Mouse (Mus musculus) right cerebral cortex, postnatal 14 days (tissue): ENCODE measurements around the gene Il6ra.

ENCODE experiments used
- DNase-seq: peaks from one replicate; pipeline ENCODE4 v3.0.0; 2022

Gene Il6ra

DNA sequence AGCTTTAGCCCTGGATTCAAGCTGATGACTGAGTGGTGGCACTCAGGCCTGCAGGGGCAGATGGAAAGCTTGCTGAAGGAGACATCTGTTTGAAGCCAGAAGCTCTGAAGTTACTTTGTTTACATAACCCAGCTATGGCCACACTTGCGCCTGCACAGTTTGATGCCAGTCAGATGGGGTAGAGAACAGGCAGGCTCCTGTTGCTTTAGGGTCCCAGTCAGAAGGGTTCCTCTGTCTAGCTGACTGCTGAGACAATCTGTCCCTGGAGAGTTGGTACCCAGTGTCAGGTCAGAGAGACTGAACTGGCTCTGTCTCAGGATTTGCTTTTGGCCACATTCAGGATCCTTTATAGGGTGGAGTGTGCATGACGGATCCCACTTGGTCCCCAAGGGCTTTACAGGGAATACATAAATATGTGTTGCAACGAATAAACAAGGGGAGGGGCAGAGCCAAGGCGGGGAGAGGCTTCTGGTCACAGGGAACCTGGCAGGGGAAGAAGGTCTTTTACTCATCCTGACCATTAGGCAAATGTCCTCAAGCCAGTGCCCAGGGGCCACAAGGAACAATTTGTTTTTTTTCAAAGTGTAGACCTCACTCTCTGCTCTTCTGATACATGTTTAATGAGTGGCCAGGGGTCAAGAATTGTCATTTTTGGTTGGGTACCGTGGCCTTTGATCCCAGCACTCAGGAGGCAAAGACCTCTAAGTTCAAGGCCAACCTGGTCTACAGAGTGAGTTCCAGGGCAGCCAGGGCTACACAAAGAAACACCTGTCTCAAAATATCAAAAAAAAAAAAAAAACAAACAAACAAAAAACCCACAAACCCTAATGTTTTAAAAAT, 3.1 kb downstream of the Il6ra start:
- no peak for DNase-seq

DNA sequence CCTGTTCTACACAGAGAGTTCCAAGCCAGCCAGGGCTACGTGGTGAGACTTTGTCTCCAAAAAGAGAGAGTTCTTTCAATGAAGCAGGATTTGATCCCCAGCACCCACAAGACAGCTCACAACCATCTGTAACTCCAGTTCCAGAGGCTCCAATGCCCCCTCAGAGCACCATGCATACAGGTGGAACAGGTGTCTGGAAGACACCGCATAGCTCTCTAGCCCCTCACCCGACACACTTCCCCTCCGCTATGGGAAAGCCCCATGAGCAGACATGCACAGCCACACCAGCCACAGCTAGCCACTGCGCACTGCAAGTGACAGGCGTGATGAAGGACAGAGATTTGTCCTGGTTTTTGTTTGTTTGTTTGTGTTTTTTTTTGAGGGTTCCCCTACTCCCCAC, 4.2 kb downstream of the Il6ra start:
- no peak for DNase-seq

DNA sequence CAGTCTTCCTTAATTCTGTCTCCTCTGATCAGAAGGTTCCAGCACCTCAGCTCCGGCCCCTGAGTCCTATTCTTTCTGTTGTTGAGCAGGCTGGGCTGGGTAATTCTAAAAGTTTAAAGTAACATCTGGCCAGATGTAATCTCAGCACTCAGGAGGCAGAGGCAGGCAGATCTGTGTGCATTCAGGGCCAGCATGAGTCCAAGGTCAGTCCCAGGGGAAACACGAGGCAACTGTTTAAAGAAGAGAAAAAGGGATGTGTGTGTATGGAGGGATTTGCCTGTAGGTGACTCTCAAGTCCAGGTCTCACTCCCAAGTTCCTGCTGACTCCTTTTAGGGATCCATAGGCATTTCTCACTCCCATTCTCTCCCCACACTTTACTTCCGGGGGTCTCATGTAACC, 5.2 kb downstream of the Il6ra start:
- no peak for DNase-seq

DNA sequence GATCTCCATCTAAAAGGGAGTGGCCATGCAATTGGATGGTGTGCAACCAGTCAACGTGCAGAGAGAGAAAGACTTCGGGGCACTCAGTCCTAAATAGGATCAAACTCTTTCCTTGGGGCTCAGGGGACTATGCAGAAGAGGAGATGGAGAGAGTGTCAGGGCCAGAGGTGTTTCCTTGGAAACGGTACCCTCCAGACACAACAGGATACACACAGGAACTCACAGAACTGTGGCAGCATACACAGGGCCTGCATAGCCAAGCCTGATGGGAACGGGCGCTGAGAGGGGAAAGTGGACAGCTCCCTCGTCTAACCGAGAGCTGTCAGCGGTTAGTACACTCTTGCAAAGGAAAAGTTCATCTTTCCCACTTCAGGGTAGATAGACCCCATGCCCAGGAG, 13.5 kb downstream of the Il6ra start:
- no peak for DNase-seq

DNA sequence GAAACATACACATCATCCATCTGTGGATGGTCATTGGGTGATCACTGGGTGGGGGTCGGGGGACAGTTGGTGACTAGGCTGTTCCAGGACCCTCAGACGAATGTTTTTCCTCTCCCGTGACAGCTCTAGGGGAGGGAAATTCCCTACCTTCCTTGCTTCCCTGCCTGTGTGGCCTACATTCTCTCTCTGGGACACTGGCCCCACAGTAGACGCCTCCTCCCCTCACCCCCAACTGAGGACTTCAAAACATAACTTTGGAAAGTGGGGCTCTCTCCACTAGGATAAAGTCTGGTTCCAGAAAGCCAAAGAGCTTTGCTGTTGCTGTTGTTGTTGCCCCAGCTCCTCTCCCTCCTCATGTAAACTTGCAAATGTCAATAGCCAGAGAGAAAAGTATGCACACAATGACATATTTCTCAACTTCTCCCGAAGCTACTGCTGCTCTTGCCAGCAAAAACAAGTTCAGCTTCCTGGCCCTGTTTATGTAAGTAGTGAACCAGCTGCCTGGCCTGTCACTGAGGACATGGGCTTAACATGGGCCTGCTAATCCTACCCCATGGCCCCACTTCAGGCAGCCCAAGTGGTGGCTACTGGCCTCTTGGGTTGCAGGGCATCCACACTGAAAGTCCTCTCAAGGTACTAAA, 14.0 kb downstream of the Il6ra start:
- no peak for DNase-seq

DNA sequence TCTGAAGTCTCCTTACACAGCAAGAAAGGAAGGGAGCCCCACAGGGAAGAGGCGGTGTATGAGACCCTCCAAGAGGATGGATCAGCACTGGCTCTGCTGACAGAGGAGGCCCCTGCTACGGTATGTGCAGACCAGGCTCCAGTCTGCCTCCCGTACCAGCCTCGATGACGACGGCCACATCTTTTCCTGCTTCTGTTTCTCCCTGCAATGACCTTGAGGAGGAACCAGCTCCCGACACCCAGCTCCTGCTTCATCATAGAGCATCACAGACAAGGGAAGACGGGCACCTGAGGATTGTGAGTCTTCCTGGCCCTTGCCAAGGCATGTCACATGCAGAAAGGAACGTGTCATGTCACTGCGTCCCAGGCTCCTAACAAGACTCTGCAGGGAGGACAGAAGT, 15.0 kb downstream of the Il6ra start:
- no peak for DNase-seq

DNA sequence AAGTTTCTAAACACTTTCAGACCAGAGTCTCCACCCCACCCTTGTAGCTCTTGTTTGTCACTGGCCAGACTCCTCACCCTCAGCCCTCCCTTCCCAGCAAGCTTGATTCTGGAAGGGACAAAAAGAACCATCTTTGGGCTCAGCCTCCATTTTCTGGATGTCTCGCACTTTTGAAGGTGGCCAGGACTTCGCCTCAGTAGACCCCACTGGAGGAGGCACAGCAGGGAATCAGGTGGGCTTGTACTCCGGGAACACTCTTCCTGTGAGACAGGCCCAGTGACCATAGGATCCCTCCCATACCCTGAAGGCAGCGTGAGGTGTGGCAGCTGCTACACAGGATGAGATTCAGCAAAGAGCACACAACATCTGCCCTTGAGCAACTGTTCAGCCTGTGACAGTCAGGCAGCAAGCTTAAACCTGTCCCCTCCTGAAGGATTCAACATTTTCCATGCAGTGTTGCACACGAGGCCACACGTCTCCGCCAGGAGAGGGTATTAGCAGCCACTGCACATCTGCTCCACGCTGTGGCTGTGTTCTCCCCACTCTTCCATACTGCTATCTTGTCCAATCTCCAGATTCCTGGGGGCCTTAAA, 15.7 kb downstream of the Il6ra start:
- no peak for DNase-seq

DNA sequence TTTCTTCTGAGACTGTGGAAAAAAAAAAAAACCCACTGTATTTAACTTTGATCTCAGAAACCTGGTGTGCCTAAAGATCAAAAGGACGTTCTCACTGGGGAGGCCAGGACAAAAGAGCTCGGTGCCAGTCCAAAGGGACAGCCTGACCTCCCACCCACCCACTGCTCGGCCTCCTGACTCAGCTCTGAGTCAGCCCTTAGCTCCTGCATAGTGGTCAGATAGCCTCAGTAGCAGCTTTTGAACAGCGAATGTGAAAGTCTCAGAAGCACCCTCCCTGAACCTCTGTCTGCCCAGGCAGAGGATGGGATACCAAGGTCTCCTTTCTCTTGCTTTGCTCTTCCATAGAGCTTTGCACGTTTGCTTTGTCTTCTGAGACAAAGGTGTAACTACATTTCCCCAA, 16.4 kb downstream of the Il6ra start:
- DNase-seq, result no peak

DNA sequence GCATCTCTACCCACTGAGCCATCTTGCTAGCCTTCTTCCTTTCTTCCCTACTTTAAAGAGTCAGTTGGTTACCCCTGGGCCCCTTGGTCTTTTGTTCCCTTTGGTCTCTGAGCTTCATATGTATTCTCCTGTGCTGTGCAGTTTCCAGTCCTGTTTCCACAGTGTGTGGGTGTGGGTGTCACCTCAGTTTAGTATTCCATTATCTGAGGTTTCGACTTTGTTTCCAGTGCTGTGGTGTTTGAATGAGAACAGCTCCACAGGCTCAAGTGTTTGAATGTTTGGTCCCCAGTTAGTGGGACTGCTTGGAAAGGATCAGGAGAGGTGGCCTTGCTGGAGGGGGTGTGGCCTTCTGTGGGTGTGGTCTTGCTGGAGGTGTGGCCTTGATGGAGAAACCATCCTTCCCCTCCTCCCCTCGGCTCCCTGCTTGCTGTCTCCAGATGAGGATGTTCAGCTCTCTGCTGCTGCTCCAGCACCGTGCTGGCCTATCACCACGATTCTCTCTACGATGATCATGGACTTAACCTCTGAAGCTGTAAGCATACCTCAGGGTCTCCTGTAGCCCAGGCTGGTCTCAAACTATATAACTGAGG, 20.4 kb downstream of the Il6ra start:
- DNase-seq, result no peak

DNA sequence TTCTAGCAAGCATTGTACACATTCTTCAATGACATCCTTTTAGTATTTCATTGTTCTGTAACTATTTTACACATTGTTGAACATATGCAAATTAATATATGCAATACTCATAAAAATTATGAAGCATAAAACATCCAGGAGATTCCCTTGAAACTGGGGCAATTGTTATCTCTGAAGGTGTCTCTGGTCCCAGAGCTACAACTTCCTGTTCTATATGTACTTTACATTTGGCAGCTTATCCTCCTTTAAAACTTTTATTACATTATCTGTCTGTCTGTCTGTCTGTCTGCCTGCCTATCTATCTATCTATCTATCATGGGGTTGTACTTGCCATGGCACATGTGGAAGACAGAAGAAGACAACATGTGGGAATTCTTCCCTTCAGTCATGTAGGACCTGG, 21.3 kb downstream of the Il6ra start:
- DNase-seq, result no peak

DNA sequence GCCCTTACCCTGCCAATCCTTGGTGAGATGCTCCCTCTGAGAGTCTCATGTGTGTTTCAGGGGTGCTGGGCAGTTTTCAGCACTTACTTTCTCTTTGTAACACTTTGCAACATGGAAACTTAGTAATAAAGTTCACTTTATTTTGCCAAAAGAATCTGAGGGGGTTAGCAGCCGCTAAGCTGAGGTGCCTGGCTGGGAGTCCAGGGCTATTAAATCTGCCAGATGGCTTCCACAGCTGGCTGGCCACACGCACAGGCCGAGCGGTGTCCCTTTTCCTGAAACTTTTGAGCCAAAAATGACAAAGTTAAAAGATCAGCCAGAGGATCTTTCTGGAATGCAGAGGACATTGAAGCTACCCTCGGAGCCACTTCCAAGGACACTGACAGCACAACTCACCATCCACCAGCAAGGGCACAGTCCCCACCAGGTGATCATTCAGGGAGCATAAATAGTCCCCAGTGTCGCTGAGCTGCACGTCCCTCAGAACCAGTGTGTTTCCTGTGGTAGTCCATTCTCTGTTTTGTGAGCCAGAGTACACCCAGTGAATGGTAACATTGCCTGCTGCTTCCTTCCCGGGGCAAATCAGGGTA, 23.1 kb downstream of the Il6ra start:
- no peak for DNase-seq

DNA sequence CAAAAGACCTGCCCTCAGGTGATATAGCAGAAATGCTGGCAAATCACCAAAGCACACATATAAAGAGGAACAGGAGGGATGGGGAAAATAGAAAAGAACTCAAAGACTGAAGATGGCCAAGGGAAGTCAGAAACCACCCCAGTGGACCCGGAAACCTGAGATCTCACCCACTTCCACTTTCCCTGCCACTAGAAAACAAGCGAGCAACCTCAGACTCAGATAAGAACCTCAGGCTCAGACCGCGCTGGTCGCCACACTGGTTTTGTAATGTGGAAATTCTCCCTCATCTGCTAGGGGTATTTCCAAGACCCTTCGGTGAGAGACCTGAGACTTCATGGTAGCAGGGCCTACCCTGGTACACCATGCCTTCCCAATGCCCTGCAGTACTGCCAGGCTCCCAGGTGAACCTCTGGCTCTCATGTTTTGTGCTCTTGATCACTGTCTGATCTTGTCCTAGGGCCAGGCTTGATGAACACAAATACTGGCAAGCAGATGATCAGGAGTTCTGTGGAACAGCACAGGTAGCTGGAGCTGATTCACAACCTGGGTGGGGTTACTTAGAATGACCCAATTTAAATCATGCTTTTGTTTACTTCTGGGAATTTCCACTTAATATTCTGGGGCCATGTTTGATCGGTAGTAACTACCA, 25.3 kb downstream of the Il6ra start:
- no peak for DNase-seq

DNA sequence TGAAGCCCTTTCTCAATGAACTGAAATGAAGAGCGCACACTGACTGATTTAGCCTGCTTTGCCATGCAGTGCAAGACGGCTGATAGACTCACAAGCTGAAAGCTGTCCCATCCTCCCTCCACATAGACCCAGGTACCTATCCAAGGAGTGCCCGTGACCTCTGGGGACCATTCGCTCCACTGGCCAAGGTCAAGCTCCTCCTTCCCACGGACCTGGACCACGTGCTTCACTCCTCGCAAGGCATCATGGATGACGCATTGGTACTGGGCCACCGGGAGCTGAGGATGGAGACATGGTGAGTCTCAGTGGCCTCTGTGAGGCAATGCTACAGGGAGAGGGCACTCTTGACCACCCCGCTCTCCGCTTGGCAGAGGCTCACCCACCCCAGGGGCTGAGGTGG, 27.2 kb downstream of the Il6ra start:
- no peak for DNase-seq

DNA sequence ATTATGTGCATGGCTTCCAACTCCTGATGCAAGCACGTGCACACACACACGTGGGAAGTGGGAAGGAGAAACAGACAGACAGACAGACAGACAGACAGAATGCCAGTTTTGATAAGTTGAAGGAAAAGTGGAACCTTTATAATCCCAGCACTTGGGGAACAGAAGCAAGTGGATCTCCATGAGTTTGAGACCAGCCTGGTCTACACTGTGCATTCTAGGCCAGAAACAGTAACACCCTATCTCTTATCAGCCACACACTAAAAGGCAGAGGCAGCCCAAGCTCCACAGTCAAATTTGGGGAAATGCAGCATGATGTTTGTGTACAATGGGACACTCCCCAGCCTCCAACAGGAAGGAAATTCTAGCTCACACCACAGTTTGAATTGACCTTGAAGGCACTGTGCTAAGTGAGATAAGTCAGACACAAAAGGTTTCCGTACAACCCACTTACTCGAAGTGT, 29.4 kb downstream of the Il6ra start:
- DNase-seq, result no peak

DNA sequence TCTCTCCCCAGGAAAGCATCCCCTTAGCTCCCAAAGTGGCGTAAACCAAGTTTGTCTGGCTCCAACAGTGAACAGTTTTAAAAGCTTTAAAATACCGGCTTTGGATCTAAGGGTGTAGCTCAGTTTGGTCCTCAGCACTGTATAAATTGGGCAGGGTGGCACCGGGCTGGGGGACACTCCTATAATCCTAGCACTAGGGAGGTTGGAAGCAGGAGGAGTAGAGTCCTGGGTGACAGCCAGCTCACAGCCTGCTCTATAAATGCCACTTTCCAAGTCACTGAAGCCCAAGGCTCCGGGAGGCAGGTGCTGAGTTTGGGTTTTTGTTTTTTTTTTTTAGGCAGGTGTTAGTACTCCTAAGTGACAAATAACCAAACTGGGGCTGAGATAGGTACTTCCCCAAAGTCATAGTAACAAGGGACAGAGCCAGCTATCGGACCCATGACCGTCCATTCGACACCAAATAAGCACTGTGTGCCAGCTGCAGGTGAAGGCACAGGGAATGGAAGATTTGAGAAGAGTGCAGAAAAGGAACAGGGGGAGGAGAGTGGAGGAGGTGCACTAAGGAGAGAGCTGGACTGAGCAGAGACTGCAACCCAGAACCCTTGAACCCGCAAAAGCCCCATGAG, 30.3 kb downstream of the Il6ra start:
- DNase-seq, result no peak

DNA sequence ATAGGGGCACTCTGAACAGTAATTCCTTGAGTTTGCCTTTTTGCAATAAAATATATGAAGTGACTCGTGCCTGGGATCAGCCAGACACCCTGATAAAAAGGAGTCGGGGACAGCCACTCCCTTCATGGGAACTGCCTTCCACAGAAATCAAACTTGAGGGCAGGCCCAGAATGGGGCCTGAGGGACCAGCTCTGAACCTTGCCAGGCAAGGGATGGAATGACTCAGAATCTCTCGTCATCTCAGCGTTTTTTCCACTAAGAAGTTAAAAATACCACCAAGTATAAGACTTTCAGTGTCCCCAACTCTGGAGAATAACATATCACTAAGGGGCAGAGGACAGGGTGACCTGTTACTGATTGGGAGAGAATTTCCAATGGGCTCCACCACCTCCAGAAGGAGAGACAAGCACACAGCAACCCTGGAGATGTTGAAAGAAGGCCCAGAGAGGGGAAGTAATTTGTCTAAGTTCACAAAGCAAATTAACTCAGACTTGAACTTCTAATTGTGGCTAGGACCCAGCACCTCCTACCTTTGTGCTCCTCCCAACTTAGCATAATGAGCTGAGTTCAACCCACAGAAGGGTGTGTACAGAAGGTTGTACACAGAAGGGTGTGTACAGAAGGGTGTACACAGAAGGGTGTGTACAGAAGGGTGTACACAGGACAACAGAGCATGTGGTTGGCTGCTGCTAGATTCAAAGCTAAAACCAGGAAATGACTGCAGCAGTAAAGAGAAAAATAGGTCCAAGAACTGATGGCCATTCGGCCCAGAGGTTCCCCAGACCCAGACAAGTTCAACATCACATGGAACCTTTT, 32.8 kb downstream of the Il6ra start:
- no peak for DNase-seq

DNA sequence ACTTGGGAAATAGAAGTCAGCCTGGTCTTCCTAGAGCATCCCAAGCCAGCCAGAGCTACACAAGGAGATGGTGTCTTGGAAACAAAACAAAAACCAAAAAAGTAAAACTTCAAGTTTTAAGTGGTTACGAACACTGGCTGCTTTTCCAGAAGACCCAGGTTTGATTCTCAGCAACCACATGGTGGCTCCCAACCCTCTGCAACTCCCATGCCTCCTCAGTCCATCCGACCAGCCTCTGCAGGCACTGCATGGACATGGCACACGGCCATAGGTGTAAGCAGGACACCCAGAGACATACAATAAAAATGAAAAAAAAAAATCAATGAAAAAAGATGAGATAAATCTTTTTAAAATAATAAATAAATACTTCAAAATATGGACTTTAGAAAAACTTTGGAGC, 33.7 kb downstream of the Il6ra start:
- no peak for DNase-seq

DNA sequence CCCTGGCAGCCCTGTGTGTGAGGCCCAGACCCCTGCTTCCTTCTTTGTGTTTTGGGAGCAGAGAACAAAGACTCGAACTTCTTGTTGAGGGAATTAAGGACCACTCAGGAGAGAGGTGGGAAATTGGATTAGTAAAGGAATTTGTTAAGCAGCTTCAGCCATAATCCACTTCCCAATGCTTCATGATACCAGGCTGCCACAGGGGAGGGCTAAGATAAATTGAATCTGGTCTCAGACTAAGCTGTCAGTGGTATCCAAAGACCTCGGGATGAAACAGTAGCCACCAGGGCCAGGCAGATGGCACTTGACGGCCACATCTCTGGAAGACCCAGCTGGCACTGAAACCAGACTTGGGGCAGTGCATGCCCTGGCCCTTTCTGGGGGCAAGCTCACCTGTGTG, 34.5 kb downstream of the Il6ra start:
- DNase-seq, result no peak

DNA sequence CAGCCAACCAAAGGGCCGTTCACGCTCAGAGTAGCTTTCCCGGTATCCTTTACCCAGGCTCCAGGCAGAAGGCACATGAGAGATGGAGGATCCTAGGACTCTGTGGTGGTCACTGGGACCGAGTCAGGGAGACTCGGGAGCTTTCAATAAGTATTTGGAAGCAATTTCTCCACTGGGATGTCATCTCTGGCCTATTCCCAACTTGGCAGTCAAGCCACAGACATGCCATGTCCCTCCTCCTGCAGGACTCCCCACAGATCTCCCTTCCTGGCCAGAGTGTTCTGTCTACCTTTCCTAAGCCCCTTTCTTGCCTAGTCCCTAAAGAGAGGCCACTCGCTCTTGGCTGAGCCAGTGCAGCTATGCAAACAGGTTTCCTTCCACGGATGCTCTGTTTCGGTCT, 35.9 kb downstream of the Il6ra start:
- DNase-seq, result no peak

DNA sequence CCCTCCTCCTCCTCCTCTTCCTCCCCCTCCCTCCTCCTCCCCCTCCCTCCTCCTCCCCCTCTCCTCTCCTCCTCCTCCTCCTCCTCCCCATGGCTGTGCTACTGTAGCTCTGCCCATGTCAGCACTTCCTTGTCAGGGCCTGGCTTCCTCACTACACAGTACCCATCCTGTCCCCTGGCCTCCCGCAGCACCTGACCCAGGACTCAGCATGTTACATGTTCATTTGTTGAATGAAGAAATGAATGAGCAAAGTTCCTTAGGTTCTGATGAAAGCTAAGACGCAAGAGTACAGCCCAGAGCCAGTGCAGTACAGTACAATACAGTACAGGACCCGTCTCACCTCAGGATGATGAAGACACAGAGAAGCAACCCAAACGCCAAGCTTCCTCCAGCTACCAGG, 36.5 kb downstream of the Il6ra start:
- DNase-seq, result no peak

DNA sequence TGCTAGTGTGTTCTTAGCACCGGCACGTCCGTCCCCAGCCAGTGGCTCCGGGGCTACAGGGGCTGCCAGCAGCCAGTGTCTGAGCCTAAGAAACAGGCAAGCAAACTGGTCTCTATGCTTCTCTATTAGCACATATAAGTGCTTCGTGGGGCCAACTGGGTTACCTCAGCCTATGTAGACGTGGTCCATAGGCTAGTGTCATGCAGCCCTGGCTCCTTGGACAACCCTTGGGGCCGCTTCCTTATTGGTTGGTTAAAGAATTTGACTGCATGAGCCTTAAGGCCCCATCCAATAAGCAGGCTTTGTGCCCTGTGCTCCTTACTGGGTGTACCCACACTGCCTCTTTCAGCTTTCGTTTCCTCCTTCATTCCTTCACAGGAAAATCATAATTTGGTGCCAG, 37.2 kb downstream of the Il6ra start:
- no peak for DNase-seq

DNA sequence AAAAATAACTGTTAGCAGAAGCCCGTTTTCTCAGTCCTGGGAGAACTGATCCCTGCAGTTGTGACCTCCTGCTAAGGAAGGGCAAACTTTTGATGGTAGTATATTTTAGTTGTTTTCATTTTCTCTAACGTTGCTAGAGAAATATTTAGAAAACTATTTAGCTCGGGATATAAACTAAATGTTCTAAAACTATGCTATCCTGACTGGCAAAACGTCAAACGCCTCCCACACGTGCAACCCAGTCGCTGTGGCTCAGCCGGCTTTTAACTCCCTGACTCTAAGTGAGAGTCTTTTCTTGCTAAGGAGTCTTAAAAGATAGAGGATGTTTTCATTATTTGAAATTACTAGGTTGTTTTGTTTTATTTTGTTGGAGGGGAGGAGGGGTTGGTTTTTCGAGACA, 38.0 kb downstream of the Il6ra start:
- DNase-seq, result no peak
